Mouse (Mus musculus) left cerebral cortex, adult 2 months (tissue): Measurements from ENCODE around the gene Ppil3. TPM values are rescaled to one million over a fixed set of nuclear protein-coding genes. Genes with fewer than 3 reads are reported as not detected.

ENCODE experiments used
- DNase-seq, 2 experiments: peaks; one replicate each; pipeline ENCODE4 v3.0.0; 2021 to 2022; ENCODE audit warnings: low spot score in 2 of 2, mixed read lengths in 1 of 2; ENCODE audit errors: extremely low spot score in 1 of 2
- H3K27ac ChIP-seq: fragments of 200-600 bp; 2 replicates; pipeline ENCODE4 v1.8.1; 2022
- H3K4me3 ChIP-seq: fragments of 200-600 bp; 2 replicates; pipeline ENCODE4 v1.8.1; 2022
- CTCF ChIP-seq: fragments of 200-600 bp; IDR thresholded peaks from 2 replicates; pipeline ENCODE4 v1.8.1; 2022; ENCODE audit warnings: antibody characterized with exemption, mild to moderate bottlenecking, moderate library complexity
- intact Hi-C: fragments of 180-260 bp; cut with DNase I; formaldehyde crosslinking; loops from one replicate; pipeline ENCODE4 v1.15.1; 2025
- total RNA-seq, 2 experiments: library from RNA; stranded (reverse); gene quantifications; 2 replicates each; pipeline ENCODE4 v1.2.3; 2021

The Ppil3 gene
- total RNA-seq, 2 experiments from 2014 or later, result 23.1 to 25.9 TPM

GRCm38 (mm10) chr1:58444691-58445090 lies 595 bp downstream of the Ppil3 start:
- H3K27ac ChIP-seq, result peak overlapping the region; percentile 80; the same call in 1 of the 2 replicates
- no peak for TF ChIP-seq CTCF
- peak overlapping the region; percentile 80 for H3K4me3 ChIP-seq
- intact Hi-C loops, result loop anchor here (1.0 to 10.0 kb wide), 4 partner anchors 21 to 1653 kb away; partner anchors contain the start of genes Carf, Orc2, Stradb and Trak2
- DNase-seq, result no peak

GRCm38 (mm10) chr1:58424551-58424950 lies 20.7 kb downstream of the Ppil3 start:
- Histone ChIP-seq H3K27ac (no peak overlapping the region), H3K4me3 (no peak overlapping the region)
- TF ChIP-seq CTCF, result no peak
- no peak for DNase-seq
- intact Hi-C loops, result no loop called here

GRCm38 (mm10) chr1:58423371-58424248 lies 21.7 kb downstream of the Ppil3 start, which contains the start of gene Clk1:
Clk1 (minus strand) TSS chr1:58424066.
- DNase-seq, result peak; percentile 96 to 98
- intact Hi-C loops, result loop anchor here (1.0 kb wide), 1 partner anchor 22 kb away; the partner anchor contains the start of genes Nif3l1 and Ppil3
- no peak for TF ChIP-seq CTCF
- H3K27ac ChIP-seq, result peak within 1 kb of the TSS; percentile 99
- peak within 1 kb of the TSS; percentile 99 for H3K4me3 ChIP-seq

DNA sequence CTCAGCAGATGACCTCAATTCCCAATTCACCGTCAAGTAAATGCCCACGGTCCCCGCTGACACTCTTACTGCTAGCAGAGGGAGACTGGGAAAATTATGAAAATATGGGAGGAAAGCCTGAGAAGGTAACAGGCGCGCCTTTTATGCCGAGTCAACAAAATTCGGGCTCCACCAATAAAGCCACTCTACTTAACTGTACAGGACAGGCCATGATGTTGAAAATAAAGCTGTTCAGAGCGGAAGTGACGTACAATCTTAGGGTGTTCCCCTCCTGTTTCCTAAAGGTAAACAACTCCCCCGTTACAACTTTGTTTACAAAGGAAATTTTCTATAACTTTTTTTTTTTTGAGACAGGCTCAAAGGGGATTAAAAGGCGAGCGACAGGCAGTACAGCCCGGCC lies 22.4 kb downstream of the Ppil3 start:
- no peak for DNase-seq
- H3K27ac ChIP-seq, result peak overlapping the region; percentile 99
- intact Hi-C loops, result loop anchor here (1.0 kb wide), 1 partner anchor 22 kb away; the partner anchor contains the start of genes Nif3l1 and Ppil3

DNA sequence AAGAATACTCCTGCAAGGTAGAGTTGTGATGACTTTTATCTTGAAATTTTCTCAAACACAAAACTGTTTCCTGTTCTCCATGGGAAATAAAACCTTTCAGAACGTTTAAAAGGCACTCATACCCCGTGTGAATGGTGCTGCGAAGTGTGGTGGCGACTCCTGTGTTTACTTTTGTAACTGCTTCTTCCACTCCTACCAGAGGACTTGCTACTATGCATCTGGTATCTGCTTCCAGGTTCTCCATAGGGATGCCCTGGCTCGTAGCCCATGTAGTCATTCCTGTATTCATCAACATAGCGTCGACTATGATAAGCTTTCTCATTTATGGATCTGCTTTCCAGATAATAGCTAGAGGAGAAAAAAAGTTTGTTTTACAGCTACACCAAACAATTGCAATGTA lies 24.3 kb downstream of the Ppil3 start:
- intact Hi-C loops, result no loop called here
- DNase-seq, result no peak
- TF ChIP-seq CTCF, result no peak; the same call in 1 of the 2 replicates
- H3K27ac ChIP-seq, result no peak overlapping the region
- H3K4me3 ChIP-seq, result peak overlapping the region; percentile 13; the same call in 1 of the 2 replicates

More for the DNA sequence above, 22.4 kb downstream of the Ppil3 start:
- no peak for TF ChIP-seq CTCF
- H3K4me3 ChIP-seq, result peak overlapping the region; percentile 99

DNA sequence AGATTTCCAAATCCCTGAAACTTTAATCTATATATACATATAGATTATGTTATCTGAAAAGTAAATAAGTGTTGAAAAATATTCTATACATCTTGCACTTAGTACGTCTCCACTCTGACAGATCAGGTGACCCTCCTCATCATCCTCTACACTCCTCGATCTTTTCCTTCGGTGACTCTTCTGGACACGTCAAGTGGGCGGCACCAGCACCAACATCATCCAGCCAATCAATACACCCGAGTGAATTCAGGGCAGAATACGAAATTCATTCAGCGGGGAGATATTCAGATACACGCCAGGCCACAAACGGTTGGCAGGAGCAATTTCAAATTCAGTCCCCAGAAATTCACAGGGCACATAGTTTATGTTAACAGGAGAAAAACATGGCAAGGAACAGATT lies 25.3 kb downstream of the Ppil3 start:
- intact Hi-C loops, result no loop called here
- H3K4me3 ChIP-seq, result peak overlapping the region; percentile 15; the same call in 1 of the 2 replicates
- no peak for TF ChIP-seq CTCF
- H3K27ac ChIP-seq, result no peak overlapping the region
- no peak for DNase-seq

DNA sequence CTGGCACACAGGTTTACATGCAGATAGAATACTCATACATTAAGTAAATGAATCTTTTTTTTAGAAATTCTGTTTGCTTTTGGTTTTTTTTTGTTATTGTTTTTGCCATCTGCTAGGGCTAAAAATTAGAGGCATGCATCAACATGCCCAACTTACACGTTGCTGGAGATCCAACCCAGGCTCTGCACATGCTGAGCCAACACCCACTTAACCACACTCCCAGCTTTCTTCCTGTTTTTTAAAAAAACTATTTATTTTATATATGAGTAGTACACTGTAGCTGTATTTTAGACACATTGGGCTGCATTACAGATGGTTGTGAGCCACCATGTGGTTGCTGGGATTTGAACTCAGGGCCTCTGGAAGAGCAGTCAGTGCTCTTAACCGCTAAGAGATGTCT lies 29.2 kb downstream of the Ppil3 start:
- no peak for TF ChIP-seq CTCF
- Histone ChIP-seq H3K27ac (no peak overlapping the region), H3K4me3 (no peak overlapping the region)
- DNase-seq, result no peak
- intact Hi-C loops, result no loop called here

DNA sequence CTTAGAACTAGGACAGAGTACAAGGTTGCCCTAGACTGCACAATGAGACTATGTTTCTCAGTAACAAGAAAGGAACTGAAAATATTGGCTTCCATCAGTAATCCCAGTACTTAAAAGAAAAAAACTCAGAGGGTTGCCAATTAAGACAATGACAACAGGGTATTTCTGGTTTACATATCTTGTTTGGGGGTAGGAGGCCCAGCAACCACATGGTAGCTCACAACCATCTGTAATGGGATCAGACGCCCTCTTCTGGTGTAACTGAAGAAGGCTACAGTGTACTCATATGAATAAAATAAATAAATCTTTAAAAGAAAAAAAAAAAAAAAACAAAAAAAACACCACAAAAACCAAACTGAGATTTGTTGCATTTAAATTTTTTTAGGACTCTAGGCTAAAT lies 29.8 kb downstream of the Ppil3 start:
- no peak overlapping the region for H3K4me3 ChIP-seq
- H3K27ac ChIP-seq, result no peak overlapping the region
- no peak for DNase-seq
- TF ChIP-seq CTCF, result peak; percentile 53
- intact Hi-C loops, result no loop called here

DNA sequence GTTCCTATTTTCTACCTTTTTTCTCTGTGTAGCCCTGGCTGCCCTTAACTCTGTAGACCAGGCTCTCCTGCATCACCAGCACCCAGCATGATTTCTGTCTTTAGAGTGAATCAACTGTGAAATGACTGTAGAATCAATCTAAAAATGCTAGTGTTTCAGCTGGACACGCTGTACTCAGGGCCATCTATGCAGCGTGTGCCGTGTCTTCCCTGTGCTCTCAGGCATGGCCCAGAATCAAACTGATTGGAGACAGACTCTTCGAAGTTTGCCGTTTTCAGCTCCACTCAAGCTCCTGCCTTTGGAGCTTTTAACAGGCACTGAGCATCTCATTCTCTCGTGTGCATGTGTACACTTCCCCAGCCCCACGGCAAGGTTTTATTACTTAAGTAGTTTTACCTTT lies 34.5 kb downstream of the Ppil3 start:
- Histone ChIP-seq H3K27ac (no peak overlapping the region), H3K4me3 (no peak overlapping the region)
- intact Hi-C loops, result no loop called here
- TF ChIP-seq CTCF, result no peak
- DNase-seq, result no peak

DNA sequence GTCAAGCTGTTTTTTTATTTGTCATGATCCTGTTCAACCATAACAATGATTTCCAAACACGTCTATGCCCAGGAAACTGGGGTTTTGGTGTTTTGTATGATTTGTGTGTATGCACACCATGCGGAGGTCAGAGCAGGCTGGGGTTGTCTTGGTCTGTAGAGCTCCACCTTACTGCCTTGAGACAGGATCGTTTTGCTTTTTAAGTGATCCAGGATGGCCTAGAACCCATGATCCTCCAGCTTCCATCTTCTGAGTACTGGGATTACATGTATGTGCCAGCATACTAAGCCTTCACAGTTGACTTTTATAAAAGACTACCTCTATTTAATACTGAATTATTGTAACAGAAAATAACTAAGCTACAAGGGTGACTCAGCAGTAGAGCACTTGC lies 35.1 kb downstream of the Ppil3 start:
- intact Hi-C loops, result no loop called here
- no peak overlapping the region for H3K27ac ChIP-seq
- no peak for DNase-seq

DNA sequence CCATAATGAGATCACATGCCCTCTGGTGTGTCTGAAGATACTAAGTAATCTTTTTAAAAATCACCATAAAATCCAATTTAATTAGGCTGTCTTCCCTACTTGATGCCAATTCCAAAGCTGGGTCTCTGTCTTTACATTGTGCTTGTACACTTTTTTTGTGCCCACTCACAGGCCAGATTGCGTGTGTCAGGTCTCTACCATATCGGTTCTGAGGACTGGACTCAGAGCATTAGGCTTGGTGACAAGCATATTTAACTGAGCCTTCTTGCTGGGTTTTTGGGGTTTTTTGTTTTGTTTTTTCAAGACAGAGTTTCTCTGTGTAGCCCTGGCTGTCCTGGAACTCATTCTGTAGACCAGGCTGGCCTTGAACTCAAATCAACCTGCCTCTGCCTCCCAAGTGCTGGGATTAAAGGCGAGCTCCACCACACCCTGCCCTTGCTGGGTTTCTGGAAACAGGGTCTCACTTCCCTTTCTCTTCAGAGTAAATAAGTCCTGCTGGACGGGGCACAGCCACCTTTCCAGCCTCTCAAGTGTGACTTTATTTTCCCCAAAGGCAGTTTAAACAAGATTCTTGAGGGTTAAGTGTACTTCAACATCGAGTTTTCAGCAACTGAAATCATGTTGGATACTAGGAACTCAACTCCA lies 35.6 kb downstream of the Ppil3 start:
- TF ChIP-seq CTCF, result no peak
- no peak for DNase-seq
- H3K4me3 ChIP-seq, result no peak overlapping the region
- H3K27ac ChIP-seq, result no peak overlapping the region
- intact Hi-C loops, result no loop called here

More for the DNA sequence above, 35.1 kb downstream of the Ppil3 start:
- H3K4me3 ChIP-seq, result no peak overlapping the region
- no peak for TF ChIP-seq CTCF

DNA sequence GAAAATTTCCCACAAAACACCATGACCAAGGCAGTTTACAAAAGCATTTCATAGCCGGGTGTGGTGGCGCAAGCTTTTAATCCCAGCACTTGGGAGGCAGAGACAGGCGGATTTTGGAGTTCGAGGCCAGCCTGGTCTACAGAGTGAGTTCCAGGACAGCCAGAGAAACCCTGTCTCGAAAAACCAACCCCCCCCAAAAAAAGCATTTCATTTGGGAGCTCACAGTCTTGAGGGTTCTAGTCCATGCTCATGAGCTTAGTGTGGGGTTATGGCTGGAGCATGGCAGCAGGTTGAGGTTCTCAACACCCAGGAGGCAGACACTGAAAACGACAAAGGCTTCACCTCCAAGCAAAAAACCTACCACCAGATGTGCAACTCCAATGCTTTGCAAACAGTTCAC lies 37.1 kb downstream of the Ppil3 start:
- no peak overlapping the region for H3K4me3 ChIP-seq
- no peak for TF ChIP-seq CTCF
- H3K27ac ChIP-seq, result no peak overlapping the region
- intact Hi-C loops, result no loop called here
- DNase-seq, result no peak
